10 mouse cellular contexts compared by ENCODE assay signal in genomic region chr5:120465860-120466259, GRCm38 (mm10). TPM values are rescaled to one million over a fixed set of nuclear protein-coding genes. Genes with fewer than 3 reads are reported as not detected.
DNase-seq lines count a peak whose midpoint lies in the region; ATAC-seq and TF ChIP-seq lines count a peak whose summit lies in the region.
"Had no signal": no experiment of that assay in that cellular context is flagged by ENCODE, and none has a peak within 500 bp of the region (broad histone marks: within the 10 kb centered on the region; RNA-seq: fewer than 3 reads in every experiment).

No protein-coding gene starts in this region.

- H3K27ac ChIP-seq in liver, embryonic 15.5 days (replicated peaks) = no peak overlapping the region
- H3K27ac ChIP-seq in liver, embryonic 12.5 days = no peak overlapping the region
- H3K27ac ChIP-seq in cerebellum, adult 2 months (ENCODE audit: insufficient read depth, low read length) = no peak overlapping the region
- H3K27ac ChIP-seq: hindbrain, embryonic 15.5 days; limb, embryonic 15.5 days had no signal

- peaks cover 15% of the 10 kb centered on the region; the same call in 1 of the 2 replicates for H3K4me1 ChIP-seq in liver, embryonic 15.5 days (replicated peaks)
- H3K4me1 ChIP-seq in liver, embryonic 12.5 days = 0 out of 2 replicates have a peak, but pooled peaks cover 4% of the 10 kb centered on the region
- H3K4me1 ChIP-seq in cerebellum, adult 2 months (ENCODE audit: control insufficient read depth, insufficient read depth, low read length) = no peaks in the 10 kb centered on the region
- H3K4me1 ChIP-seq: limb, embryonic 15.5 days had no signal

- WGBS in liver, embryonic 15.5 days (ENCODE audit: insufficient replicate concordance) = 39% methylated on average over 6 of the region's 6 CpGs
- WGBS in liver, embryonic 12.5 days (ENCODE audit: insufficient replicate concordance) = 68% methylated on average over 6 of the region's 6 CpGs
- WGBS in cerebellum, adult 2 months = 69% methylated on average over 6 of the region's 6 CpGs

- peaks cover 23% of the 10 kb centered on the region for H3K27me3 ChIP-seq in liver, embryonic 15.5 days
- H3K27me3 ChIP-seq in liver, embryonic 12.5 days (replicated peaks) = peaks cover 43% of the 10 kb centered on the region
- no peaks in the 10 kb centered on the region for H3K27me3 ChIP-seq in cerebellum, adult 2 months (ENCODE audit: control insufficient read depth, insufficient read depth, low read length)
- H3K27me3 ChIP-seq: hindbrain, embryonic 15.5 days had no signal

- peak; percentile 84 for DNase-seq in adrenal gland, postnatal 10 days
- DNase-seq in heart, postnatal 10 days = peak; percentile 64 to 83
- no peak for DNase-seq in right cerebral cortex, postnatal 4 days
- DNase-seq in frontal cortex, postnatal 14 days (ENCODE audit: low spot score in 2 of 2) = no peak
- no peak for DNase-seq in cerebellum, adult 2 months

- no peak overlapping the region for H3K9ac ChIP-seq in liver, embryonic 15.5 days
- no peak overlapping the region for H3K9ac ChIP-seq in liver, embryonic 12.5 days
- H3K9ac ChIP-seq: hindbrain, embryonic 15.5 days; limb, embryonic 15.5 days had no signal

- H3K36me3 ChIP-seq in liver, embryonic 15.5 days (replicated peaks) = no peaks in the 10 kb centered on the region
- no peaks in the 10 kb centered on the region for H3K36me3 ChIP-seq in liver, embryonic 12.5 days
- H3K36me3 ChIP-seq: hindbrain, embryonic 15.5 days; limb, embryonic 15.5 days had no signal

- ATAC-seq in liver, embryonic 15.5 days (ENCODE audit: insufficient read depth) = peak; percentile 27
- no peak for ATAC-seq in liver, embryonic 12.5 days
- peak; percentile 89 for ATAC-seq in megakaryocyte progenitor cell, adult 5-6 weeks (replicated peaks; ENCODE audit: poor library complexity)

- no peak overlapping the region for H3K4me3 ChIP-seq in liver, embryonic 15.5 days (replicated peaks)
- no peak overlapping the region for H3K4me3 ChIP-seq in liver, embryonic 12.5 days
- no peak overlapping the region for H3K4me3 ChIP-seq in cerebellum, adult 2 months (replicated peaks; ENCODE audit: insufficient read depth, low read depth, low read length)
- H3K4me3 ChIP-seq: limb, embryonic 15.5 days had no signal

- no peak for TF ChIP-seq POLR2A in cerebellum, adult 2 months (IDR thresholded peaks at IDR 0.05; ENCODE audit: borderline replicate concordance, insufficient read depth, low read length)

- no peak overlapping the region for H3K4me2 ChIP-seq in liver, embryonic 15.5 days
- H3K4me2 ChIP-seq in liver, embryonic 12.5 days = no peak overlapping the region
- H3K4me2 ChIP-seq: limb, embryonic 15.5 days had no signal

- intact Hi-C loops in heart, postnatal 10 days (cut with DNase I) = no loop called here

- TF ChIP-seq CTCF in cerebellum, adult 2 months (IDR thresholded peaks at IDR 0.05; ENCODE audit: borderline replicate concordance, insufficient read depth, low read depth, low read length) = no peak

- no peaks in the 10 kb centered on the region for H3K9me3 ChIP-seq in liver, embryonic 15.5 days (replicated peaks)
- H3K9me3 ChIP-seq in liver, embryonic 12.5 days (replicated peaks) = no peaks in the 10 kb centered on the region; the same call in 1 of the 2 replicates
- H3K9me3 ChIP-seq: hindbrain, embryonic 15.5 days; limb, embryonic 15.5 days had no signal

RNA-seq across cellular contexts. Expression of gene Sdsl, which starts 6.8 kb away (rescaled TPM):
- polyA plus RNA-seq in liver, embryonic 15.5 days (2015; fragmentation: Nextera tagmentation; extraction: Ambion mirVana) = 4.5 and 5.8 TPM in 2 replicates
- 1.1 TPM in 2 replicates for polyA plus RNA-seq in liver, embryonic 12.5 days (2016; fragmentation: Nextera tagmentation; extraction: Ambion mirVana)
- total RNA-seq in adrenal gland, postnatal 10 days (2021) = 10 to 100 TPM; 33.5 to 38.3 TPM
- total RNA-seq in heart, postnatal 10 days (2021) = 10 to 100 TPM in 1 of 2 experiments, 1 to 10 TPM in 1; 9.1 to 11.2 TPM
- 1.6 and 7.1 TPM in 2 replicates for total RNA-seq in megakaryocyte progenitor cell, adult 5-6 weeks (2015)
- total RNA-seq in megakaryocyte progenitor cell, adult 5-6 weeks (2017) = 3.2 and 9.0 TPM in 2 replicates
- 13.6 and 16.7 TPM in 2 replicates for polyA plus RNA-seq in cerebellum, adult 2 months (2012; rRNA removed)

RNA-seq across cellular contexts. Expression of gene Sds, which starts 10.5 kb away (rescaled TPM):
- polyA plus RNA-seq in liver, embryonic 15.5 days (2015; fragmentation: Nextera tagmentation; extraction: Ambion mirVana) = 1.6 and 2.3 TPM in 2 replicates
- polyA plus RNA-seq in liver, embryonic 12.5 days (2016; fragmentation: Nextera tagmentation; extraction: Ambion mirVana) = not detected in 2 replicates
- 10 to 100 TPM in 1 of 2 experiments, 1 to 10 TPM in 1; 2.5 to 20.1 TPM for total RNA-seq in adrenal gland, postnatal 10 days (2021)
- total RNA-seq in heart, postnatal 10 days (2021) = not detected
- total RNA-seq in megakaryocyte progenitor cell, adult 5-6 weeks (2015) = not detected in 2 replicates
- total RNA-seq in megakaryocyte progenitor cell, adult 5-6 weeks (2017) = not detected in 2 replicates
- 0.36 and 0.52 TPM in 2 replicates for polyA plus RNA-seq in cerebellum, adult 2 months (2012; rRNA removed)
- polyA plus RNA-seq: hindbrain, embryonic 15.5 days had no signal

RNA-seq across cellular contexts. Expression of gene Lhx5, which starts 34.4 kb away (rescaled TPM):
- not detected in 2 replicates for polyA plus RNA-seq in liver, embryonic 15.5 days (2015; fragmentation: Nextera tagmentation; extraction: Ambion mirVana)
- not detected in 2 replicates for polyA plus RNA-seq in liver, embryonic 12.5 days (2016; fragmentation: Nextera tagmentation; extraction: Ambion mirVana)
- total RNA-seq in adrenal gland, postnatal 10 days (2021) = not detected
- not detected for total RNA-seq in heart, postnatal 10 days (2021)
- total RNA-seq in megakaryocyte progenitor cell, adult 5-6 weeks (2015) = not detected in 2 replicates
- total RNA-seq in megakaryocyte progenitor cell, adult 5-6 weeks (2017) = not detected in 2 replicates
- polyA plus RNA-seq in cerebellum, adult 2 months (2012; rRNA removed) = 7.7 and 9.7 TPM in 2 replicates
- polyA plus RNA-seq: limb, embryonic 15.5 days had no signal

RNA-seq across cellular contexts. Expression of gene Plbd2, which starts 37.6 kb away (rescaled TPM):
- 18.0 and 18.9 TPM in 2 replicates for polyA plus RNA-seq in liver, embryonic 15.5 days (2015; fragmentation: Nextera tagmentation; extraction: Ambion mirVana)
- polyA plus RNA-seq in liver, embryonic 12.5 days (2016; fragmentation: Nextera tagmentation; extraction: Ambion mirVana) = 23.2 and 27.4 TPM in 2 replicates
- 10 to 100 TPM; 61.8 to 64.4 TPM for total RNA-seq in adrenal gland, postnatal 10 days (2021)
- total RNA-seq in heart, postnatal 10 days (2021) = 10 to 100 TPM; 45.6 to 45.8 TPM
- total RNA-seq in megakaryocyte progenitor cell, adult 5-6 weeks (2015) = 8.3 and 9.8 TPM in 2 replicates
- 6.9 and 8.7 TPM in 2 replicates for total RNA-seq in megakaryocyte progenitor cell, adult 5-6 weeks (2017)
- 49.0 and 53.5 TPM in 2 replicates for polyA plus RNA-seq in cerebellum, adult 2 months (2012; rRNA removed)

RNA-seq across cellular contexts. Expression of gene Slc8b1, which starts 45.1 kb away (rescaled TPM):
- 7.4 and 8.2 TPM in 2 replicates for polyA plus RNA-seq in liver, embryonic 15.5 days (2015; fragmentation: Nextera tagmentation; extraction: Ambion mirVana)
- polyA plus RNA-seq in liver, embryonic 12.5 days (2016; fragmentation: Nextera tagmentation; extraction: Ambion mirVana) = 4.2 and 6.0 TPM in 2 replicates
- total RNA-seq in adrenal gland, postnatal 10 days (2021) = 10 to 100 TPM; 35.2 to 39.3 TPM
- 10 to 100 TPM in 1 of 2 experiments, 1 to 10 TPM in 1; 8.3 to 12.6 TPM for total RNA-seq in heart, postnatal 10 days (2021)
- 21.1 and 23.5 TPM in 2 replicates for total RNA-seq in megakaryocyte progenitor cell, adult 5-6 weeks (2015)
- 31.8 and 32.5 TPM in 2 replicates for total RNA-seq in megakaryocyte progenitor cell, adult 5-6 weeks (2017)
- polyA plus RNA-seq in cerebellum, adult 2 months (2012; rRNA removed) = 8.2 TPM in 2 replicates

Comparison
In these comparisons a context has a peak if more than half of its experiments do, and no peak if none do; other contexts are left out.
1. DNase-seq: peak in adrenal gland, postnatal 10 days (single experiment) and heart, postnatal 10 days (2 of 2); none in right cerebral cortex, postnatal 4 days (single experiment), frontal cortex, postnatal 14 days (0 of 2) and cerebellum, adult 2 months (0 of 2).